Mouse (Mus musculus) embryonic fibroblast, embryonic 13.5 days (primary cell): ENCODE data around the gene Ugt1a7c. TPM values are rescaled to one million over a fixed set of nuclear protein-coding genes. Genes with fewer than 3 reads are reported as not detected.

Source experiments
- H3K27ac ChIP-seq: 2 replicates; pipeline ENCODE4 v1.5.1; 2012; ENCODE audit warnings: low read length, control low read depth, inconsistent platforms; ENCODE audit not compliant: insufficient read depth
- H3K4me1 ChIP-seq: 2 replicates; pipeline ENCODE4 v1.6.1; 2011; ENCODE audit warnings: low read length; ENCODE audit not compliant: control insufficient read depth, insufficient read depth
- H3K4me3 ChIP-seq: 2 replicates; pipeline ENCODE4 v1.5.1; 2011; ENCODE audit warnings: mild to moderate bottlenecking, control low read depth, low read length; ENCODE audit not compliant: insufficient read depth
- CTCF ChIP-seq: IDR thresholded peaks from 2 replicates; pipeline ENCODE4 v1.5.1; 2011; ENCODE audit warnings: mild to moderate bottlenecking, control low read depth, low read length, moderate library complexity, borderline replicate concordance; ENCODE audit not compliant: insufficient read depth
- POLR2A ChIP-seq: IDR thresholded peaks from 2 replicates; pipeline ENCODE4 v1.6.1; 2011; ENCODE audit warnings: low read depth, mild to moderate bottlenecking, control low read depth, low read length, moderate library complexity
- polyA plus RNA-seq: library from polyadenylated mRNA; stranded (reverse); fragments of >200 nt; gene quantifications from 2 replicates; pipeline ENCODE4 v1.2.4, GENCODE M21; 2011; ENCODE audit warnings: low read depth; ENCODE audit not compliant: missing spikeins, insufficient read length

The Ugt1a7c gene
- polyA plus RNA-seq, 1 experiment: 8.0 TPM

GRCm38 (mm10) chr1:88230981-88231802 is 136.3 kb downstream of the Ugt1a7c start:
- Histone ChIP-seq H3K4me3 (no peak overlapping the region), H3K4me1 (no peaks in the 10 kb centered on the region), H3K27ac (no peak overlapping the region)
- TF ChIP-seq POLR2A: no peak
- TF ChIP-seq CTCF: no peak

- TF ChIP-seq POLR2A: no peak
- no peak for TF ChIP-seq CTCF
- H3K27ac ChIP-seq: no peak overlapping the region
- no peaks in the 10 kb centered on the region for H3K4me1 ChIP-seq
- H3K4me3 ChIP-seq: no peak overlapping the region
Measured at GRCm38 (mm10) chr1:88231803-88232499, 137.1 kb downstream of the Ugt1a7c start.

- H3K4me1 ChIP-seq: no peaks in the 10 kb centered on the region
- H3K4me3 ChIP-seq: no peak overlapping the region
- TF ChIP-seq POLR2A: no peak
- no peak for TF ChIP-seq CTCF
- no peak overlapping the region for H3K27ac ChIP-seq
Measured at GRCm38 (mm10) chr1:88232664-88233380, 138.0 kb downstream of the Ugt1a7c start.

- Histone ChIP-seq H3K27ac (no peak overlapping the region), H3K4me1 (no peaks in the 10 kb centered on the region), H3K4me3 (no peak overlapping the region)
- TF ChIP-seq CTCF (no peak), POLR2A (no peak)
Measured at GRCm38 (mm10) chr1:88233421-88234247, 138.8 kb downstream of the Ugt1a7c start.

- Histone ChIP-seq H3K4me1 (no peaks in the 10 kb centered on the region), H3K4me3 (no peak overlapping the region), H3K27ac (no peak overlapping the region)
- TF ChIP-seq POLR2A: no peak
- TF ChIP-seq CTCF: no peak
Measured at GRCm38 (mm10) chr1:88234248-88234610, 139.4 kb downstream of the Ugt1a7c start.

GRCm38 (mm10) chr1:88234646-88235045 is 139.8 kb downstream of the Ugt1a7c start:
- Histone ChIP-seq H3K4me1 (no peaks in the 10 kb centered on the region), H3K27ac (no peak overlapping the region), H3K4me3 (no peak overlapping the region)
- TF ChIP-seq CTCF: no peak
- no peak for TF ChIP-seq POLR2A

DNA sequence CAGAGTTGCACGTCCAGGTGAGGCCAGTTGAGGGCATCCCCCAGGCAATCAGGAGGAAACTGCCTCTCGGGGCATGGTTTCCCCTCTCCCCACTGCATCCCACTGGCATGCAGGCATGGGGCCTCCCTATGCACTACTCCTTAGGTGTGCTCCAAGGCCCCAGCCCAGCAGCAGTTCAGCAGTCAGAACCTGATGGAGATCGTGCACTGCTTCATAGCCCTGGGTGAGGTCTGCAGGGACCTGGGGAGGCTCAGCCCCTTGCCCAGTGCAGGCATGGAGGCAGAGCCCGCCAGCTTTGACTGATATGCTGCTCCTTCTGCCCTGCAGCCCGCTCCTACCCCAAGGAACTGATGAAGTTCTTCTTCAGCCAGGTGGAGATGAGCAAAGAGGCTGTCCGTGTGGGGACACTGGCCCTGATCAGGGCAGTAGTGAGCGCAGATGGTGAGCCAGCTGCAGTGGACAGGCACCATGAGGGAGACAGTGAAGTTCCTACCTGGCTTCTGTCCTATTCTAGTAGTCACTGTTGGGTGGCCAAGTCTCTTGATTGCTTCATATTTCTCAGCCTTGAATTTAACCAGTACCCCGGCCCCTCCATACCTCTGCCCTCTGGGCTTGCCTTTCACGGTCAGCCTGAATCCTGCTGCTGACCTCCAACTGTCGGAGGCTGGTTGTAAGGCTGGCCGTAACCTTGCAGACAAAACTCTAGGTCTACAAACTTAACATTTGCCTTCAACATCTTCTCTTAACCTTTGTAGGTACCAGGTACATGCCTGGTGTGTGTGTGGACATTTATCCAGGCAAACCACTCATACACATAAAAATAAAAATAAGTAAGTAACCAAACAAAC is 140.4 kb downstream of the Ugt1a7c start:
- H3K27ac ChIP-seq: no peak overlapping the region
- H3K4me3 ChIP-seq: no peak overlapping the region
- H3K4me1 ChIP-seq: no peaks in the 10 kb centered on the region
- TF ChIP-seq POLR2A (no peak), CTCF (no peak)

GRCm38 (mm10) chr1:88235894-88236415 is 141.1 kb downstream of the Ugt1a7c start:
- TF ChIP-seq POLR2A (no peak), CTCF (no peak)
- Histone ChIP-seq H3K4me3 (no peak overlapping the region), H3K27ac (no peak overlapping the region), H3K4me1 (no peaks in the 10 kb centered on the region)

DNA sequence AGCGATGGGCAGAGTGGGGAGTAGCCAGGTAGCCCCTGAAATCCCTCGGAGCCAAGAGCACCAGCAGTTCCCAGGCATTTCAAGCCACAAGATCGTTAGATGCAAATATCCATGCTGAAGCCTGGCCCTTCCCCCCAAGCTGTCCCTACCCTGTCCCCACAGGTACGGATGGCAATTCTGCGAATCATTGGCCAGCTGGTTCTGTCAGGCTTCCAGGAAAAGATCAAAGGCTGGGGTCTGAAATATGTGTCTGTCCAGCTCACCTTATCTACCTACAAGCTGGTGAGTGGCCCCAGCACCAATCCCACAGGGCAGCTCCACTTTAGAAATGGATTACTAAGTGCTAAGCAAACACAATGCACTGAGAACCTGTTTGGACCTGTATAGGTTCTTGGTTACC is 142.4 kb downstream of the Ugt1a7c start:
- Histone ChIP-seq H3K4me1 (no peaks in the 10 kb centered on the region), H3K4me3 (no peak overlapping the region), H3K27ac (no peak overlapping the region)
- TF ChIP-seq POLR2A (no peak), CTCF (no peak)
